Mouse (Mus musculus): ENCODE data around the gene Gm21060. TPM values are rescaled to one million over a fixed set of nuclear protein-coding genes. Genes with fewer than 3 reads are reported as not detected.
"Not testable (repeated sequence)": the region's sequence is repeated elsewhere in the genome, so short reads cannot be mapped to it uniquely, and the experiment has no call there.

The Gm21060 gene
- polyA plus RNA-seq, 1 experiment from 2014 or later, result not detected

DNA sequence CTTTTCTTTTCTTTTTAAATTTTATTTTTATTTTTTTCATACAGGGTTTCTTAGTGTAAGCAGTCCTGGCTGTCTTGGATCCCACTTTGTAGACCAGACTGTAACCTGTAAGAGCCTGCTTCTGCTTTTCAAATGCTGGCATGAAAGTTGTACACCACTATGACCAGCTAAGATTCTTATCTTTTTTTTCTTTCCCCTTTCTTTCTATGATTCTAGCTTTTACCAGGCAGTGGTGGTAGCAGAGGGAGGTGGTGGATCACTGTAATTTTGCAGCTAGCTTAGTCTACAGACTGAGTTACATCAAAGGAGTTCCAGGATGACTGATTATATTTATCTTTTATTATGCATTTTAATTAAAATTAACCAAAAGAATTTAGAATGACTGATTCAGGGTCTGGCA, 31.9 kb downstream of the Gm21060 start:
- no peak overlapping the region for H3K4me3 ChIP-seq
- H3K9me3 ChIP-seq, result no peaks in the 10 kb centered on the region
- H3K4me1 ChIP-seq, result no peaks in the 10 kb centered on the region
- H3K9ac ChIP-seq, result no peak overlapping the region
- ATAC-seq (ENCODE audit: low FRiP score, low read depth), result no peak
- no peaks in the 10 kb centered on the region for H3K27me3 ChIP-seq (replicated peaks)
- no peak overlapping the region for H3K4me2 ChIP-seq (replicated peaks)
- H3K27ac ChIP-seq, result no peak overlapping the region
- H3K36me3 ChIP-seq, result no peaks in the 10 kb centered on the region

DNA sequence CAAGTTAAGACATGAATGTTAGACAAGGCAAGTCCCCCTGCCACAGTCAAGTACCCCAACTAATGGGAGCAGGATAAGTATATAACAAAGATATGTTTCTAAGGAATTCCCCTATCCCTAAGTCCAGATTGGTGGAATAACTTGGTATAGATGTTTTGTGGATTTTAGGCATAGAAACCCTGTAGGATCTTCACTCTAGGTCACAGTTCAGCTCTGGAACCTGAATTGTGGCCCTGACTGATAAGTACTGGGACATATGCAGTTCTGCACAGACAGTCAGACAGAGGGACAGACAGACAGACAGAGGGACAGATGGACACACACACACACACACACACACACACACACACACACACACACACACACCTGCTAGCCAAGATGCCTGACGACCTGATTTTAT, 32.6 kb downstream of the Gm21060 start:
- no peak overlapping the region for H3K4me2 ChIP-seq (replicated peaks)
- no peaks in the 10 kb centered on the region for H3K27me3 ChIP-seq (replicated peaks)
- H3K9ac ChIP-seq, result no peak overlapping the region
- H3K9me3 ChIP-seq, result no peaks in the 10 kb centered on the region
- WGBS, result 100% methylated on average over 1 of the region's 1 CpGs
- ATAC-seq (ENCODE audit: low FRiP score, low read depth), result no peak
- H3K4me1 ChIP-seq, result no peaks in the 10 kb centered on the region
- no peak overlapping the region for H3K27ac ChIP-seq
- H3K36me3 ChIP-seq, result no peaks in the 10 kb centered on the region
- H3K4me3 ChIP-seq, result no peak overlapping the region

DNA sequence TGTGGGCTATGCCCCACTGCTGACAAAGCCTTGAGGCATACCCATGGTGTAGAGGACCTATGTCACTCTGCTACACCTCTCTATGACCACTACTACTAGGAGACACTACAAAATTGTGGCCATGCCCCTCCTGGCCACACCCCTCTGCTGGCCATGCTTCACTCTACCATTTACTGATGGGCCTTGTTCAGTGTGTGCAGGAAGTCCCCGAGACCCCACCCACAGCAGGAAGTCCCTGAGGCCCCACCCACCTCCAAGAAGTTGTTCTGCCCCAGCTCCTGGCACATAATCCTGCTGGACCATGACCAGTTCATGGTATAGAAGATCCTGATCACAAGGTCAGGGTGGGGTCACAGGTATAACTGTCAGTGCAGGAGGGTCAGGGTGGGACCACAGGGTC, 35.6 kb downstream of the Gm21060 start:
- Histone ChIP-seq H3K27me3 (replicated peaks) (no peaks in the 10 kb centered on the region), H3K27ac (no peak overlapping the region), H3K9me3 (no peaks in the 10 kb centered on the region), H3K4me3 (no peak overlapping the region), H3K4me2 (replicated peaks) (no peak overlapping the region), H3K9ac (no peak overlapping the region), H3K36me3 (no peaks in the 10 kb centered on the region), H3K4me1 (no peaks in the 10 kb centered on the region)
- ATAC-seq (ENCODE audit: low FRiP score, low read depth), result no peak
- WGBS, result 90% methylated on average over 1 of the region's 1 CpGs

DNA sequence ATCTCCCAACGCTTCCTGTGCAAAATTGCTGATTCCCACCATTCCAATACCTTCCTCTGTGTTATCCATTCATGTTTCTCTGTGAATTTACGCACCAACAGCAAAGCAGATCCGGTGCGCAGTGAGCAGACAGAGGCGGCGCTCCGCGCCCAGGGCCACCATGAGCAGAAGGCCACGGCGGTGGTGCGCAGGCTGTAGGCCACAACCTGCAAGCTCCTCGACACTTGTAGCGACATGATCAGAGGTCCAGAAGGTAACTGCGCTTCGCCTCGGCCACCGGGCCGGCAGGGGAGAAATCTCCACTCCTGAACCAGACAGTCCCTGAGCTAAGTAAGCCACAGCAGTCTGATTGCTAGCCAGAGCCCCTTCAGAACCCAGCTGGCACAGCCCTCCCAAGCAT, 39.1 kb downstream of the Gm21060 start:
- H3K4me2 ChIP-seq (replicated peaks), result no peak overlapping the region
- H3K27me3 ChIP-seq (replicated peaks), result no peaks in the 10 kb centered on the region
- no peak overlapping the region for H3K4me3 ChIP-seq
- H3K9me3 ChIP-seq, result no peaks in the 10 kb centered on the region
- H3K9ac ChIP-seq, result no peak overlapping the region
- 96% methylated on average over 18 of the region's 18 CpGs for whole genome bisulfite sequencing
- no peaks in the 10 kb centered on the region for H3K36me3 ChIP-seq
- H3K27ac ChIP-seq, result no peak overlapping the region
- no peaks in the 10 kb centered on the region for H3K4me1 ChIP-seq
- no peak for ATAC-seq (ENCODE audit: low FRiP score, low read depth)

DNA sequence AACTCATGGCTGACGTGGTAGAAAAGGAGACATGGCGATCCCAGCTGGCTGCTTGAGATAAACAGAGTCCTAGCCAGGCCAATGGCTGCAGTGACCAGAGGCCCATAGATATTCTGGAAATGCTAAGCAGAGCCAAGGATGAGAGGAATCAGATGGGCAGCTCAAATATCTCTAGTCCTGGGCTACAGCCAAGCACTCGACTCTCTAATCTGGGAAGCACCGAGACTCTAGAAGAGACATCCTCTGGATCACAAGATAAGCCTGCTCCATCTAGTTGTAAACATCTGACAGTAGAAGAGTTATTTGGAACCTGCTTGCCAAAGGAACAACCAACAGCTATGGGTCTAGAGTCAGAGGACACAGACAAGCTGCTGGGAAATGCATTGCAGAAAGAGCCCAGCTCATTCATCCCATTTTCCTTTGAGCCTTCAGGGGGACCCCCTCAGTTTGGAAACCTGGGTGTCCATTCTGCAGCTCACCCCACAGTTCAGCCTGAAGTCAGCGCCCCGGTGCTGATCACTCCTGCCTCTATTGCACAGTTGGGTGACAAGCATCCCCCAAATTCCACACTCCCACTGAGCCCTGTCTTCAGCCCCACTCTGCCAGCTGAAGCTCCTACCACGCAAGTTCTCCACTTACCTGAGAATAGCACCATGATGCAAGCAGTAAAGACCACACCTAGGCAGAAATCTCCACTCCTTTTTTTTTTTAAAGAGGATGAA, 40.5 kb downstream of the Gm21060 start:
- H3K9me3 ChIP-seq, result no peaks in the 10 kb centered on the region
- H3K4me2 ChIP-seq (replicated peaks), result no peak overlapping the region
- no peak overlapping the region for H3K27ac ChIP-seq
- H3K36me3 ChIP-seq, result no peaks in the 10 kb centered on the region
- no peaks in the 10 kb centered on the region for H3K27me3 ChIP-seq (replicated peaks)
- no peak overlapping the region for H3K9ac ChIP-seq
- H3K4me3 ChIP-seq, result no peak overlapping the region
- ATAC-seq (ENCODE audit: low FRiP score, low read depth), result no peak
- H3K4me1 ChIP-seq, result no peaks in the 10 kb centered on the region
- WGBS, result 93% methylated on average over 7 of the region's 7 CpGs

DNA sequence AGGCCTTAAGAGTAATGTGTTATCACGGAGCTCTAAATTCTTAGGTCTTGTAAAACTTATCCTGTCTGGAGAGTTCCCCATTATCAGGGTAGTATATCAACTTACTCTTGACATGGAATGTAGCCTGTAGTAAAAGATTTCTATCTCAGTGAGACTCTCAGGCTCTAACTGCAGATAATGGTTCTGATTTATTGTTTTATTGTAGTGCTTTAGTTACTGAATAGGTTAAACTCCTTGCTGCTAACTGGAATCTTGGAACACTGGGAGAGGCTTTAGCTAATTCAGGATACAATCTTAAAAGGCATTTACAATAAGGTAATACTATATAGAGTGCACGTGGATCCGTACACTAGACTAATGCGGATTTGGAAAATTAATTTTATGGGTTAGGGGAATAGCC, 49.5 kb downstream of the Gm21060 start:
- H3K9me3 ChIP-seq; ATAC-seq (ENCODE audit: low FRiP score, low read depth); H3K4me1 ChIP-seq; H3K36me3 ChIP-seq; H3K4me3 ChIP-seq; H3K9ac ChIP-seq; H3K27me3 ChIP-seq (replicated peaks); H3K27ac ChIP-seq; H3K4me2 ChIP-seq (replicated peaks): not testable (repeated sequence)
- WGBS, result 76% methylated on average over 4 of the region's 4 CpGs

Other genes with a start within 250 kb of the Gm21060 start
- 39.4 and 40.8 TPM in 2 replicates for gene Zfp950, start 156.2 kb downstream of the Gm21060 start, polyA plus RNA-seq (2016; fragmentation: Nextera tagmentation; extraction: Ambion mirVana)
- not detected in 2 replicates for gene Gm7102, start 120.8 kb downstream of the Gm21060 start, polyA plus RNA-seq (2016; fragmentation: Nextera tagmentation; extraction: Ambion mirVana)
- not detected in 2 replicates for gene Gm6020, start 113.2 kb downstream of the Gm21060 start, polyA plus RNA-seq (2016; fragmentation: Nextera tagmentation; extraction: Ambion mirVana)
- 43.0 and 45.8 TPM in 2 replicates for gene Csf2ra, start 68.6 kb downstream of the Gm21060 start, polyA plus RNA-seq (2016; fragmentation: Nextera tagmentation; extraction: Ambion mirVana)

Measured in neural tube, embryonic 12.5 days (tissue).